Mouse (Mus musculus) mature B cell (primary cell): Measurements from ENCODE around the gene Prkag1.
"Not testable (repeated sequence)": the region's sequence is repeated elsewhere in the genome, so short reads cannot be mapped to it uniquely, and the experiment has no call there.

Source experiments
- in situ Hi-C: fragments of 300-500 bp; cut with MboI; formaldehyde crosslinking; loops from 2 replicates; pipeline ENCODE4 v1.14.3; 2019

Prkag1 gene

GRCm38 (mm10) chr15:98823434-98823833 lies 7.9 kb downstream of the Prkag1 start:
- in situ Hi-C loops, result no loop called here

- in situ Hi-C loops, result no loop called here
Observed at GRCm38 (mm10) chr15:98822147-98822546, 9.2 kb downstream of the Prkag1 start.

GRCm38 (mm10) chr15:98821403-98821802 lies 9.9 kb downstream of the Prkag1 start:
- in situ Hi-C loops, result no loop called here

GRCm38 (mm10) chr15:98820937-98821336 lies 10.4 kb downstream of the Prkag1 start:
- in situ Hi-C loops, result no loop called here

GRCm38 (mm10) chr15:98818171-98818570 lies 13.2 kb downstream of the Prkag1 start:
- in situ Hi-C loops, result no loop called here

DNA sequence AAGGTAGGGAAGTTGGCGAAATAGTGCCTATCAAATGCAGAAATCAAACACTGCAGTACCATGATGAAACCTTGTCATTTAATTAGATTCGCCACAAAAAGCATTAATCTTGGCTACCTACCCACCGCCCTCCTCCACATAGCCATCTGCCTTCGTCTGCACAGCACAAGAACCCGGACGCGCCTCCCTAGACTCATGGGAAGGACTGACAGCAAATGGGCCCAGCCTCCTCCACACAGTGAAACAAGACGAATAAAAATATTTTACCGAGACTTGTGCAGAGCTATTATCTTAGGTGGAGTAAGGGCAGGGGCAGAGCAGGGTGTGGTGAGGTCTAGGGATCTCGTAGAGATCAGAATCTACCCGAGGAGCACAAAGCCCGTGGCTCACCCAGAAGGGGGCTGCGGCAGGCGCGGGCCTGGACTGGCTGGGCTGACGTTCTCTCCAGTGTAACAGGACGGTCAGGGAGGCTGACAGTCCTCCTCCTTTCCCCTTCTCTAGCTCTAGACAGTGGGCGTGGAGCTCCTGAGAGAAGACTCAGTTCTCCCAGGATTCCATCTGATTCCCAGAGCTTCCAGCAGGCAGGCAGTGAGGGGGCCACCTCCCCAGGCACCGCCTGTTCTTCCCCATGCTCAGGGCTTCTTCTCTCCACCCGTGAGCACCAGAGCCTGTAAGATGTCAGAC lies 18.4 kb downstream of the Prkag1 start:
- in situ Hi-C loops, result no loop called here

DNA sequence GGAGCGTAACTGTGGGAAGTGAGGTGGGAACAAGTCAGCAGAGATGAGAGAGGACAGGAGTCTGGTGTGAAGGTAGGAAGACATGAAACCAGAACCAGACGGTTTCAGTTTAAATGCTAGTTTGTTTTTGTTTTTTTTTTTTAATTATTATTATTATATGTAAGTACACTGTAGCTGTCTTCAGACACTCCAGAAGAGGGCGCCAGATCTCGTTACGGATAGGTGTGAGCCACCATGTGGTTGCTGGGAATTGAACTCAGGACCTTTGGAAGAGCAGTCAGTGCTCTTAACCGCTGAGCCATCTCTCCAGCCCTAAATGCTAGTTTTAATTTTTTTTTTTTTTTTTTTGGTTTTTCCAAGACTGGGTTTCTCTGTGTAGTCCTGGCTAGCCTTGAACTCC lies 21.1 kb downstream of the Prkag1 start:
- in situ Hi-C loops, result not testable (repeated sequence)

DNA sequence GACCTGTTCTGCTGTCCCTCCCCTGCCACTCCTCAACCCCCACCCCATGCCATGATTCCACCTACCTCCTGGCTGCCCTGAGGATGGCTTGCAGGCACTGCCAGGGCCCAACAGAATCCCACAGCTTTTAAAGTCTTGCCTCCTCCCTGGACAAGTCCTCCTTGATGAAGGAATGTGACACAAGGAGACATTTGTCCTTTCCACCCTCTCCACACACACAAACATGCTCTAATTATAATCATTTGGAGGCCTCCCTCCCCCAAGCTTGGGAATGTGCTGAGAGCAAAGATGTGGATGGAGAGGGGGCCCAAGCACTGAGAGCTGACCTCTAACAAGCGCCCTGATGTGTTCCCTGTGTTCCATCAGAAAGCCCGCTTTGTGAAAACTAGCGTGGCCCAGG lies 21.9 kb downstream of the Prkag1 start, which contains the start of gene Ddn:
Gene Ddn, minus strand, starts transcription at position 101 of the 400 bp plus-strand sequence.
- in situ Hi-C loops, result no loop called here

DNA sequence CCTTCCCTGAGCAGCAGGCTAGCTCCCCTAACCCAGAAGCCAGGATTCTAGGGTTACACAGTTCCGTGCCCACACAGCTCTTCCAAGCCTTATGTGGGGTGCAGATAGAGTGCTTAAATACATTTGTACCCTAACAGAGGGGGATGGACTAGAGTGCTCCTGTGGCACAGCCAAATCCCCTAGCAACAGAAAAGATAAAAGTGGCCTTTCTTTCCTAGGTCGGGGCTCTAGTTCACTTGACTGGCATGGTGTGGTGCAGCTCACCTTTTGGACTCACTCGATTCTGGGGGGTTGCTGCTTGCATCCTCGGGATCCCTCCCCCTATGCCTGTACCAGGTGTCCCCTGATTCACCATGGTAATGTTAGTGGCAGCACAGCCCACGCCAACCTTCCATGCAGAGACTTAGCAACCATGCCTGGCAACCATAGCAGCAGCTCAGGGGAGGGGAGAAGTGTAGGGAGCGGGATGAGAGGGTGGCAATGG lies 22.6 kb downstream of the Prkag1 start:
- in situ Hi-C loops, result no loop called here

- in situ Hi-C loops, result no loop called here
Observed at GRCm38 (mm10) chr15:98807895-98808650, 23.2 kb downstream of the Prkag1 start.

DNA sequence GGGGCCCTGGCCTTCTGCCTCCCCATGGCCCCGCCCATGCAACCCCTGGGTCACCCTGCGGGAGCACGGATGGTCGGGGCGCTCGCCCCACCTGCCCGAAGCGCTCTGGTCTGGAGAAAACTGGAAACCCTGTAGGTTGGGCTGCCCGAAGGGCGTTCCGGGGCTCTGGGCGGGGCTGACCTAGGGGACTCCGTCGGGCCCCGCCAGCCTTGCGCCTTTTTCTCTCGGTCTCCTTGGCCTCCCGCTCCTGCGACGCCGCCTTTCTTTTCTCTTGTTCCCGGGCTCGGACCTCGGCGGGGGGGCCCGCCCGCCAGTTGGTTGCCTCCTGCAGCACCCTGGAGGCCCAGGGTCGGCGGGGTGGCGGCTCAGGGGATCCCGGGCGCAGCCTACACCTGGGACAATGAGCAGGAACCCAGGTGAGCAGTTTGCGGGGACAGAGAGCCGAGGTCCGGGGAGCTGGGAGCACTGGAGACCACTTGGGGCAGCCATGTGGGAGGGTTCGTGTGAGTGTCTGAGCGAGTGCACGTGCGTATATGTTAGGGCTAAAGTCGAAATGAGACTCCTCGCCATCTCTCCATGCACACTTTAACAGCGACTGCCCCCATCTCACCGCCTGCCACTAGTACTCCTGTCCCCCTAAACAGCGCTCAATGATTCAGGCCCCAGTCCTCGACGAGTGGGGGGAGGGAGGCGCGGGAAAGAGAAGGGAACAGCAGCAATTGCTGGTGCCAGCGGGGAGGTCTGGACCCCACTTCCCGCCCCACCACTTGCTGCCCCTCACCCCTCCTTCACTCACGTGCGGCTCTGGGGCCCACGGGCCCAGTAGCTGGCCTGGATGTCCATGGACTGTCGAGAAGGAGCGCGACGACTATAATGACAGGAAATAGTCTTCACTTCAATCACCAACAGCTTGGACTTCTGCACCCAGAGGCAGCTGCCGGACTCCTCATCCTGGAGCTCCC lies 24.2 kb downstream of the Prkag1 start:
- in situ Hi-C loops, result no loop called here

DNA sequence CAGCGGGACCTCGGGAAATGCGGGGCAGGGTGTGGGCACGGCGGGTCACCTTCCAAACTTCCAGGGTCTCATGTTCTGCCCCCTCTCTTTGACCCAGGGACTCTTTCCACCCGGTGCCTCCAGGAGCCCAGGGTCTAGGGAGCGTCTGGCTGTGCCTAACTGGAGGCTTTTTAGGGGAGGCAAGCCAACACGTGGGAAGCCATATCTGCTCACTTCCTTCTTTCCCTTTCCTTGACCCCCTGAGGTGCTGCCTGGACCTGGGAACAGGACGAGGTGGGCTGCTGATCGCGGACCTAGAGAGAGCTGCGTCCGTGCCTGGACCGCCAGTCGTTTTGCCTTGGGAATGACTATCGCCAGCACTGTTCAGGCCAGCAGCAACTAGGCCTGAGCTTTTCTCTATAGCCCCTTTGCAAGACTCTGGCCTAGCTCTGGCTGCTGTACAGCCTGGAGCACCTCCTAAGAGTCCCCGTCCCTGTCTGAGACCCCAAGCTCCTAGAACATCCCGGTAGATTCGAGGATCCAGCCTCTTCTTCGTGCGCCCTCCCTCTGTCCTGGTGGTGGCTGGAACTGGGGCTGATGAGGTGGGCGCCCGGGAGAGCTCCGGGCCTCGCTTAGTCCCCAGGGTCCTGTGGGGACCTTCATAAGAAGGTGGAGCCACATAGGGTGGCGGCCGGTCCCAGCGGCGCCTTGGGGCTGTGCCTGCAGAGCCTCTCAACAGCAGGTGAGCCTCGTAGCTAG lies 25.1 kb downstream of the Prkag1 start:
- in situ Hi-C loops, result no loop called here

- in situ Hi-C loops, result no loop called here
Observed at GRCm38 (mm10) chr15:98805324-98806040, 25.8 kb downstream of the Prkag1 start.

DNA sequence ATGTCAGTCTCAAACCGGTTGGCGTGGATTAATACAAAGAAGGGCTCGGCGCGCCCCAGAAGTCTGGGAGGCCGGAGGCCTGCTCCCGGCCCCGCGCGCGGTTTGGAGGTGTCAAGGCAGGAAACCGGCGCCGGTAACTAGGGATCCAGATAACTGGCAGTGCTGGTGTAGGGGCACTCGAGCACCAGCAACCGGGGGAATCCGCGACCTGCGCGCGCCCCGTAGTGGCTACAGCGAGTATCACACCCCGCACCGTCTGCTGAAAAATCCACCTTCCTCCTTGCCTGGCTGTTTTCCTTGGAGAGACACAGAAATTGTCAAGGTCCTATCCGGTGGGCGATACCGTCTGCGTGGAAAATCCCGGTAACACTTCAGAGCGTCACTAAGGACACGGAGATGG lies 27.3 kb downstream of the Prkag1 start:
- in situ Hi-C loops, result no loop called here

- in situ Hi-C loops, result no loop called here
Observed at GRCm38 (mm10) chr15:98802926-98803325, 28.4 kb downstream of the Prkag1 start.

GRCm38 (mm10) chr15:98799396-98799795 lies 31.9 kb downstream of the Prkag1 start:
- in situ Hi-C loops, result no loop called here

- in situ Hi-C loops, result no loop called here
Observed at GRCm38 (mm10) chr15:98798903-98799302, 32.4 kb downstream of the Prkag1 start.

- in situ Hi-C loops, result no loop called here
Observed at GRCm38 (mm10) chr15:98797835-98798492, 33.4 kb downstream of the Prkag1 start.

DNA sequence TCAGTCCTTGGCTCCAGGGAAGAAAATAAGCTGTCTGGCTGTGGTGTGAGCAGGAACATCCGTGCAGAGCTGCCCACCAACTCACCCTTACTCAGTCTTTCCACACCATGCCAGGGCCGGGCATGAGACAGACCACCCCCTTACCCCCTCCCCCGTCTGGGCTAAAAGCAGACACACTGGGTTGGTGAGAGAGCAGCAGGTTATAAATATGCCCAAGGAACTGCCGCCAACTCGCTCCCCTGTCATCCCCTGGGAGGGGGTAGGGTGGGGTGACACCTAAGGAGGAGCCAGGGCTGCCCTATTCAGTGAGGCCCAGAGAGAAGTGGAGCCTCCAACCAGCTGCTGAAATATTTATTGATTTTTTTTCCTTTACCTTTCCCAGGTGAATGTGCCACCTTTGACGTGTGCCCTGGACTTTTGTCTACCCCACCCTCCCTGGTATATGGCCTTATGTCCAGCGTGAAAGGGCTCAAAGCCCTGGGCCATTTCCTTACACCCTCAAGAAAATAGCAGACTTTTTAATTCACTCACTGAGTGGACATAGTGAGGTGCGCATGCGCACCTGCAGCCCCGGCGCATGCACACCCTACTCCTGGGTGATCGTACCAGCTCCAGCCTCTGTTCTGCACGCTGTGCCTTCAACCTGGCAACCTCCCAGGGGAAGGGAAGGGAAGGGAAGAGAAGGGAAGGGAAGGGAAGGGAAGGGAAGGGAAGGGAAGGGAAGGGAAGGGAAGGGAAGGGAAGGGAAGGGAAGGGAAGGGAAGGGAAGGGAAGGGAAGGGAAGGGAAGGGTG lies 34.3 kb downstream of the Prkag1 start:
- in situ Hi-C loops, result no loop called here
